Mouse (Mus musculus) embryonic stem cell, embryonic (primary cell): ENCODE results near the gene Kdelc1.

Source experiments
- CTCF ChIA-PET, 4 experiments: fragments of 300-600 bp in 2 of 4; fragments of 350-600 bp in 2 of 4; sonication (Branson Sonifier 250); formaldehyde crosslinking; loops; one replicate each; lab custom pipeline; 2022; ENCODE audit warnings: inconsistent platforms in 2 of 4; lab: Charles Lee
- POLR2A ChIA-PET, 4 experiments: fragments of 300-600 bp in 2 of 4; fragments of 350-600 bp in 2 of 4; sonication (Branson Sonifier 250); formaldehyde crosslinking; loops; one replicate each; lab custom pipeline; 2022; ENCODE audit warnings: antibody characterized with exemption in 4 of 4, inconsistent platforms in 1 of 4; lab: Charles Lee

Gene Kdelc1

GRCm38 (mm10) chr1:44117571-44117970 lies 1.0 kb downstream of the Kdelc1 start:
- ChIA-PET POLR2A (interaction anchor here in 3 of 4 experiments (1.0 to 4.6 kb wide), 6 partner anchors 9 to 17 kb away, joined by 3 to 52 read pairs (median 10); partner anchors contain the start of gene Tex30 (in 3 of the 3)), CTCF (interaction anchor here in 1 of 4 experiments (0.5 kb wide), 1 partner anchor 311 kb away, joined by 3 read pairs; no protein-coding TSS in a partner anchor)

DNA sequence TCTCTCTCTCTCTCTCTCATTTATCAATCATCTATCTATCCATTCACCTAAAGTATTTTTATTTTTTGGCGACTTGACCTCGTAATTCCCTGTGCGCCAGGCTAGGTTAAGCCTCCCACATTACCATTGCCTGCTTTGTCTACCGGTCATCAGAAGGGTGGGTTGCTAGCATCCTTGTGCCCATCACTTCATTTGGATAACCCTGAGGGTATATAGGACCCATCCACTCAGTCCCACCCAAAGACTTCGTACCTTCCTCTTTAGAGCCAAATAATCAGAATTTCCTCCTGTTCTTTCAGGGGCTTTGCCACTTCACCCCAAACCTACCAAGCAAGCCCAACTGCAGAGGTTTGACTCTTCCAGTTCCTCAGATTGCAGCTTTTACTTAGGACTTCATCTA lies 15.7 kb downstream of the Kdelc1 start:
- POLR2A ChIA-PET = interaction anchor here (0.6 to 3.1 kb wide), 39 partner anchors 8 to 348 kb away, joined by 3 to 52 read pairs (median 5); partner anchors contain the start of genes Bivm (in 3 of the 4), Kdelc1 (in 3 of the 4), Tpp2 (in 2 of the 4) and Ercc5 (in 1 of the 4)
- CTCF ChIA-PET = interaction anchor here (0.5 to 1.2 kb wide), 6 partner anchors 16 to 345 kb away, joined by 3 to 4 read pairs (median 3); partner anchors contain the start of genes Bivm (in 2 of the 4) and Kdelc1 (in 1 of the 4)

GRCm38 (mm10) chr1:44102259-44102717 lies 16.3 kb downstream of the Kdelc1 start, which contains the start of gene Tex30:
Tex30 (minus strand) TSS chr1:44102441.
- CTCF ChIA-PET = interaction anchor here (0.5 to 1.2 kb wide), 8 partner anchors 10 to 345 kb away, joined by 3 to 11 read pairs (median 3); partner anchors contain the start of genes Bivm (in 3 of the 4) and Kdelc1 (in 2 of the 4)
- POLR2A ChIA-PET = interaction anchor here (0.6 to 3.1 kb wide), 63 partner anchors 9 to 347 kb away, joined by 3 to 52 read pairs (median 5); partner anchors contain the start of genes Bivm (in 3 of the 4), Kdelc1 (in 3 of the 4), Tpp2 (in 2 of the 4) and Ercc5 (in 1 of the 4)

- ChIA-PET CTCF (interaction anchor here (0.7 to 1.2 kb wide), 8 partner anchors 9 to 1431 kb away, joined by 3 to 13 read pairs (median 4); partner anchors contain the start of genes Bivm (in 3 of the 4) and Kdelc1 (in 2 of the 4)), POLR2A (interaction anchor here (0.5 to 3.1 kb wide), 68 partner anchors 9 to 1331 kb away, joined by 3 to 52 read pairs (median 5); partner anchors contain the start of genes Bivm (in 3 of the 4), Kdelc1 (in 3 of the 4), Tpp2 (in 2 of the 4) and AI597479 (in 1 of the 4))
These were observed 17.0 kb downstream of the Kdelc1 start for GRCm38 (mm10) chr1:44101448-44102225.

DNA sequence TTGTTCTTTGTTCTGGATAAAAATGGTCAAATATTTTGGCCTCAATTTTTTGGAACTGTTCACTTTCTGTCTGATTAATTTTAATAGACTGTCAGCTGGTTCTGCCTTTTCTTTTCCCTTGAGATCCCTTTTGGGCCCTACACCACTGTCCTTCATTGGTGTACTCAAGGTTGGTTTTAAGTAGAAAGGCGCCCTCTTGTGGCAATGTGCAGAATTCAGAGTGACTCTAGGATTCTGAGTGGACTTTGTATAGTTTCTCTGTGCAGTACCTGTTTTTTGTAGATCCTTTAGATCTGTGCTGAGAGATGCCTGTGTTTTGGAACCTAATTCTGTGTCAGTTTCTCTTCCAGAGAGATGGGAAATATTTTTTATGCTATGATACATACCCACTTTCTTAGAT lies 54.0 kb downstream of the Kdelc1 start:
- CTCF ChIA-PET = interaction anchor here in 3 of 4 experiments (0.7 to 1.4 kb wide), 6 partner anchors 162 to 1007 kb away, joined by 3 to 6 read pairs (median 4); no protein-coding TSS in a partner anchor
- POLR2A ChIA-PET = no interaction called here

DNA sequence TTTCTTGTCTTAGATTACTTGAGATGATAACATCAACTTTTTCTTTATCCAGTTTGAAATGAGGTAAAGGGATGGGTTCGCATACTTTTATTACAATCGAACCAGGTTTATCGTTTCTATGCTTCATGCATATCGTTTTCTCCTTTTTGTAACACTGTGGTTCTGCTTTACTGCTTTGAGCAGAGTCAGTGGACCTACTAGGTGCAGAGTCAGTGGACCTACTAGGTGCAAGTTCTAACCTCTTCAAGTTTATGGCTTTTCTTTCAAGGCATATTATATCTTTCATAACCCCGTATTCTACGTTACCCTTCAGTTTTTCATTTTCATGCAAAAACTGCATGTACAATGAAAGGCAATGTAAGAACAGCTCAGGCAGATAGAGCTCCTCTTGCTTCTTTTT lies 55.2 kb downstream of the Kdelc1 start:
- POLR2A ChIA-PET = no interaction called here
- CTCF ChIA-PET = interaction anchor here (0.9 to 1.4 kb wide), 6 partner anchors 39 to 303 kb away, joined by 3 to 6 read pairs (median 4); no protein-coding TSS in a partner anchor

- CTCF ChIA-PET = no interaction called here
- POLR2A ChIA-PET = no interaction called here
These were observed 56.8 kb downstream of the Kdelc1 start, which contains the start of gene Gm8251 for GRCm38 (mm10) chr1:44061836-44062235. Gm8251 (minus strand) TSS chr1:44061936.

GRCm38 (mm10) chr1:44057805-44058204 lies 60.8 kb downstream of the Kdelc1 start:
- ChIA-PET POLR2A (no interaction called here), CTCF (no interaction called here)
